Mouse (Mus musculus): ENCODE results near the gene Gm43518. TPM values are rescaled to one million over a fixed set of nuclear protein-coding genes. Genes with fewer than 3 reads are reported as not detected.

Gene Gm43518
- total RNA-seq, 2 experiments from 2014 or later = not detected

- peak in 1 of 2 experiments; percentile 74 for DNase-seq (ENCODE audit: low spot score in 2 of 2)
- intact Hi-C loops (cut with DNase I) = no loop called here
These were observed 46.3 kb downstream of the Gm43518 start, which contains the start of gene Hip1r for GRCm38 (mm10) chr5:123973299-123974178. TSS of gene Hip1r (plus strand) at chr5:123973628.

DNA sequence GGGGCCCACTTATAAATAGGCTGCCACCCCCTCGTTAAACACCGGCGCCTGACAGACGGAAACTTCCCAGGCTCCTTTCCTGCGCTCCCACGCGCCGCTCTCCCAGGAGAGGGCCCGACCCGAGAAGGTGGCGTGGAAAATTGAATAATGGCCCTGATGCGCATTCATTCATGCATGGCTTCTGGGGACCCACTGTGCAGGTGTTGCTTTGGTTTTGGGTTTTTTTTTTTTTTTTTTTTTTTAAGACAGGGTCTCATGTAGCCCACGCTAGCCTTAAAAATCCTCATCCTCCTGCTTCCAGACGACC, 46.9 kb downstream of the Gm43518 start:
- DNase-seq (ENCODE audit: low spot score in 2 of 2) = no peak

DNA sequence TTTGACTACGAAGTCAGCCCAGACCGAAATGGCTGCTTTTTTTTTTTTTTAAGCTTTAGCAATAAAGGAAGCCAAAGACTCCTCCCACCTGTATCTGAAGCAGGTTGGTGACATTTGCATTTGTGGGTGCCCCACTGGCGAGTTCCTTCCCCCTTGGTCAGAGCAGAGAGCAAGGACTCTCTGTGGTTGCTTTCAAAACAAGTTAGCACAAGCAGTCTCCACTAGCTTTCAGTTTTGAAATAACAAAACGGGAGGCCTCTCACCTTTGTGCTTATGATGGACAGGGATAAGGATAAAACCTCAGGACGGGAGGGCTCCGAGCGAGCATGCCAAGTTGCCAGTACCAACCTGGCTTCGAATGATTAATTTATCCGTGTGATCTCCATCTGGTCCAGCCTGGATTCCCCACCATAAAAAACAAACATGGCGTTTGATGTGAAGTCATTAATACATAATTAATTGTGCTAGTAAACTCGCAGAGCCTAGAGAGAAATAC, 47.4 kb downstream of the Gm43518 start:
- no peak for DNase-seq (ENCODE audit: low spot score in 2 of 2)
- intact Hi-C loops (cut with DNase I) = no loop called here

More for the DNA sequence above, 46.9 kb downstream of the Gm43518 start:
- intact Hi-C loops (cut with DNase I) = no loop called here

- DNase-seq (ENCODE audit: low spot score in 2 of 2) = no peak
- intact Hi-C loops (cut with DNase I) = no loop called here
These were observed 48.5 kb downstream of the Gm43518 start for GRCm38 (mm10) chr5:123975668-123976180.

DNA sequence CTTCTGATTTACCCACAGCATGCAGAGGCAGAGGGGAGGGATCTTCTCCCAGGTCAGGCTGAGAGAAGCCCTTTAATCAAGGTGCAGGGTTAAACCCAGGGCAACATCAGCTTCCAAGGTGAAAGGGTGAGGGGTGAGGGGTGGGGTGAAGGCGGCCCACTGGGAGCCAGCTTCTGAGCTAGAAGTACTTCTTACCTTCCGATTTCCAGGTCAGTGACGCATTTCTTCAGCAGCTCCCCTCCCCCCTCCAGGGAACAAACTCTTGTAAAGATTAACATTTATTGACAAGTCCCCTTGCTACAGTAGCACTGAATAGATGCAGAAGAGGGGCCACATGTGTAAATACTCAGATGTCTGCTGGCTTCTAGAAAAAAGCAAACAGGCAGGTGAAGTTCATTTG, 50.0 kb downstream of the Gm43518 start:
- intact Hi-C loops (cut with DNase I) = no loop called here
- no peak for DNase-seq (ENCODE audit: low spot score in 2 of 2)

DNA sequence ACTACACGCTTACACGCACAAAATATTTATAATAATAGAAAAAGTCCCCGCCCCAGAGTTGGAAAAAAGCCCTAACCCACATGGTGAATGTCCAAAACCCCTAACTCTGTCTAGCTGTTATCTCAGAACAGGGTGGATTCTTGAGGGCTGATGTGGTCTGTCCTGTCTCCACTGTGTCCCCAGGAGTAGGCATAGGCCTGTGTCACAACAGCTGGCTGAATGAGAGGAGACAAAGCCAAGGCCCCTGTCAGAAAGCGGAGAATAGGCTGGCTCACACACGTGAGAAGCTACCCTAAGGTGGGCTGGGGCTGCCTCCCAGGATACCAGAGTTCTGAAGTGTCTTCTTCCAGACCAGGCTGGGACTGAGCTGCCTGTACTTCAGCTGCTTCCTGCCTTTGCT, 50.9 kb downstream of the Gm43518 start:
- no peak for DNase-seq (ENCODE audit: low spot score in 2 of 2)
- intact Hi-C loops (cut with DNase I) = no loop called here

DNA sequence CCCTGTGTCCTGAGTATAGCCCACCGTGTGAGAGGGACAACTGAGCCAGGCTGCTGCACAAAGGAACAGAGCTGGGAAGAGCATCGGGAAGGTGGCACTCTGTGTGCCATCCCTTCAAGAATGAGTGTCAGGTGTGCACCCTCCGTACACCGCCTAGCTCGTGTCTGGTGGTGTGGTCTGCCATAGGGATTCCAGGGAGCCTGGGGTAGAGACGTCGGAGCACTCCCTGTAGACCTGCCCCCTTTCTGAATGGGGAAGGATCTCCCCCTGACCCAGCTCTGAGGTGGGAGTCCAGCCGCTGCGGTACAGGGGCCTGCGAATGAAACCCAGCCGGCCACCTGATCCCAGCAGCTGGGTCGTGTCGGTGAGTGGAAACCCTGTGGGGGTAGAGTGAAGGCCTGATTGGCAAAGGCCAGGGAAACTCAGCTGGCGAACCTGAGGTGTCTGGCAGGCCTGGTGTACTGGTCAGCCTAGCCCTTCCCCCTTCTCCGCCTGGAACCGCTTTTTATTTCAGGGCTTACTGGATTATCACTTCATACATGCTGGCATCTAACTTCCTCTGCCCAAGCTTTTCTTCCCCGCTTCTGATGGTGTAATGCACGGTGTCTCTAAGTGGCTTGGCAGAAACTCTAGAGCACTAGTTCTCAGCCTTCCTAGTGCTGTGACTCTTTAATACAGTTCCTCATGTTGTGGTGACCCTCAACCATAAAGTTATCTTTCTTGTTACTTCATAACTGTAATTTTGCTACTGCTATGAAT, 52.2 kb downstream of the Gm43518 start:
- intact Hi-C loops (cut with DNase I) = no loop called here
- no peak for DNase-seq (ENCODE audit: low spot score in 2 of 2)

GRCm38 (mm10) chr5:123979980-123980369, 52.8 kb downstream of the Gm43518 start:
- intact Hi-C loops (cut with DNase I) = no loop called here
- no peak for DNase-seq (ENCODE audit: low spot score in 2 of 2)

- DNase-seq (ENCODE audit: low spot score in 2 of 2) = no peak
- intact Hi-C loops (cut with DNase I) = no loop called here
These were observed 53.5 kb downstream of the Gm43518 start for GRCm38 (mm10) chr5:123980521-123981249.

GRCm38 (mm10) chr5:123981250-123981554, 54.0 kb downstream of the Gm43518 start:
- intact Hi-C loops (cut with DNase I) = no loop called here
- DNase-seq (ENCODE audit: low spot score in 2 of 2) = peak in 1 of 2 experiments; percentile 46

- intact Hi-C loops (cut with DNase I) = no loop called here
- DNase-seq (ENCODE audit: low spot score in 2 of 2) = no peak
These were observed 55.6 kb downstream of the Gm43518 start for GRCm38 (mm10) chr5:123982838-123983237.

- intact Hi-C loops (cut with DNase I) = no loop called here
- DNase-seq (ENCODE audit: low spot score in 2 of 2) = peak in 1 of 2 experiments; percentile 54
These were observed 58.2 kb downstream of the Gm43518 start for GRCm38 (mm10) chr5:123985434-123985833.

GRCm38 (mm10) chr5:123986925-123987324, 59.7 kb downstream of the Gm43518 start:
- no peak for DNase-seq (ENCODE audit: low spot score in 2 of 2)
- intact Hi-C loops (cut with DNase I) = no loop called here

DNA sequence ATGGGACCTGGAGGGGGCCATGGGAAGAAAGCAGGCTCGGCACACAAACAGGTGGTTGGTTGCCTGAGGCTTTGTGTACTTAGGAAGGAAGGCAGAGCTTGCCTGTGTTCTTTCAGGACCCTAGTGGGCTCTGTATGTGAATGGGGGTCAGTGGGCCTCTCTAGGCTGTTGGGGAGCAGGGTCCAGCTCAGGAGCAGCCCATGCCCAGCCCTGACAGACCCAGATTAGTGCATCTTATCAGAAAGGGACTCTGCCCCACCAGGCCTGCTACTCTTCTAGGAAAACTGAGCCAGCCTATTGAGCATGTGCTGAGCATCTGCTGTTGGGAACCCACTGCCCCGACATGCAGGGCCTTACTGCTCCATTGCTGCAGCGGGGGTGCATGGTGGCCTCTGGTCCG, 60.3 kb downstream of the Gm43518 start:
- DNase-seq (ENCODE audit: low spot score in 2 of 2) = no peak
- intact Hi-C loops (cut with DNase I) = no loop called here

Other genes with a start within 250 kb of the Gm43518 start
- gene Clip1, start 242.8 kb upstream of the Gm43518 start, total RNA-seq (2021) = 100 to 1,000 TPM; 117 to 132 TPM
- 10 to 100 TPM; 37.0 to 37.2 TPM for gene Zcchc8, start 206.3 kb upstream of the Gm43518 start, total RNA-seq (2021)
- gene Rsrc2, start 178.0 kb upstream of the Gm43518 start, total RNA-seq (2021) = 10 to 100 TPM; 80.9 to 89.4 TPM
- gene Kntc1, start 177.7 kb upstream of the Gm43518 start, total RNA-seq (2021) = under 1 TPM; 0.83 to 0.87 TPM
- not detected for gene Hcar2, start 61.9 kb upstream of the Gm43518 start, total RNA-seq (2021)
- gene Hcar1, start 47.4 kb upstream of the Gm43518 start, total RNA-seq (2021) = 1 to 10 TPM; 1.3 to 2.0 TPM
- gene Denr, start 20.2 kb upstream of the Gm43518 start, total RNA-seq (2021) = 10 to 100 TPM; 65.6 to 70.7 TPM
- 1 to 10 TPM; 2.7 to 4.2 TPM for gene Ccdc62, start 3.3 kb downstream of the Gm43518 start, total RNA-seq (2021)
- gene Hip1r, start 46.2 kb downstream of the Gm43518 start, total RNA-seq (2021) = 10 to 100 TPM; 82.6 to 85.0 TPM
- 10 to 100 TPM; 51.4 to 58.3 TPM for gene Vps37b, start 104.9 kb downstream of the Gm43518 start, total RNA-seq (2021)
- gene Abcb9, start 168.4 kb downstream of the Gm43518 start, total RNA-seq (2021) = 10 to 100 TPM; 57.5 to 58.4 TPM
- gene Ogfod2, start 184.9 kb downstream of the Gm43518 start, total RNA-seq (2021) = 10 to 100 TPM; 36.0 to 42.1 TPM
- 10 to 100 TPM; 48.2 to 48.5 TPM for gene Arl6ip4, start 188.7 kb downstream of the Gm43518 start, total RNA-seq (2021)